Mouse (Mus musculus) spleen, adult 12 weeks (tissue): ENCODE results near the gene Psd4.

Experiments used
- DNase-seq: peaks from one replicate; pipeline ENCODE4 v3.0.0; 2022; ENCODE audit warnings: low spot score

The Psd4 gene

GRCm38 (mm10) chr2:24367030-24367894 lies at the start of gene Psd4:
Gene Psd4 (plus strand): TSS chr2:24367580.
- peak; percentile 19 for DNase-seq

GRCm38 (mm10) chr2:24317919-24318598 lies 49.3 kb upstream of the Psd4 start:
- DNase-seq, result no peak

- no peak for DNase-seq
Observed at GRCm38 (mm10) chr2:24335333-24335732, 32.0 kb upstream of the Psd4 start.

- no peak for DNase-seq
Observed at GRCm38 (mm10) chr2:24336545-24336944, 30.8 kb upstream of the Psd4 start, which contains the start of gene Il1rn. Gene Il1rn (plus strand): TSS chr2:24336853.

GRCm38 (mm10) chr2:24341395-24341885 lies 25.9 kb upstream of the Psd4 start:
- DNase-seq, result no peak

- no peak for DNase-seq
Observed at GRCm38 (mm10) chr2:24344619-24345018, 22.8 kb upstream of the Psd4 start.

- no peak for DNase-seq
Observed at GRCm38 (mm10) chr2:24345056-24345455, 22.3 kb upstream of the Psd4 start.

- DNase-seq, result no peak
Observed at GRCm38 (mm10) chr2:24347926-24348325, 19.5 kb upstream of the Psd4 start.

- DNase-seq, result no peak
Observed at GRCm38 (mm10) chr2:24351159-24351558, 16.2 kb upstream of the Psd4 start.

GRCm38 (mm10) chr2:24353042-24353441 lies 14.3 kb upstream of the Psd4 start:
- DNase-seq, result no peak

GRCm38 (mm10) chr2:24357642-24358041 lies 9.7 kb upstream of the Psd4 start:
- no peak for DNase-seq

GRCm38 (mm10) chr2:24359347-24359746 lies 8.0 kb upstream of the Psd4 start:
- no peak for DNase-seq

GRCm38 (mm10) chr2:24363818-24364217 lies 3.6 kb upstream of the Psd4 start:
- DNase-seq, result no peak

- DNase-seq, result no peak
Observed at GRCm38 (mm10) chr2:24366214-24366975, 985 bp upstream of the Psd4 start.

- DNase-seq, result no peak
Observed at GRCm38 (mm10) chr2:24367895-24368261, 498 bp downstream of the Psd4 start.

- no peak for DNase-seq
Observed at GRCm38 (mm10) chr2:24378747-24379450, 11.5 kb downstream of the Psd4 start.

- DNase-seq, result no peak
Observed at GRCm38 (mm10) chr2:24382456-24383230, 15.3 kb downstream of the Psd4 start.

GRCm38 (mm10) chr2:24383636-24384035 lies 16.3 kb downstream of the Psd4 start:
- DNase-seq, result no peak

- no peak for DNase-seq
Observed at GRCm38 (mm10) chr2:24384393-24384792, 17.0 kb downstream of the Psd4 start.

GRCm38 (mm10) chr2:24385111-24385961 lies 18.0 kb downstream of the Psd4 start:
- DNase-seq, result peak; percentile 66
